Mouse (Mus musculus) midbrain, embryonic 12.5 days (tissue): Measurements from ENCODE around the gene Gm8251. TPM values are rescaled to one million over a fixed set of nuclear protein-coding genes. Genes with fewer than 3 reads are reported as not detected.
"Not testable (repeated sequence)": the region's sequence is repeated elsewhere in the genome, so short reads cannot be mapped to it uniquely, and the experiment has no call there.

Experiments
- ATAC-seq: fragments of 200-750 bp; cut with Nextera tagmentation; 2 replicates; pipeline ENCODE4 v1.8.0; 2017; ENCODE audit warnings: low read depth, moderate TSS enrichment, moderate library complexity; ENCODE audit not compliant: low FRiP score
- H3K27ac ChIP-seq: fragments of 300-500 bp; sonication (generic); replicated peaks from 2 replicates; pipeline ENCODE4 v1.5.1; 2016; ENCODE audit warnings: mild to moderate bottlenecking
- H3K27me3 ChIP-seq: fragments of 300-500 bp; sonication (generic); 2 replicates; pipeline ENCODE4 v1.6.1; 2016; ENCODE audit warnings: mild to moderate bottlenecking
- H3K36me3 ChIP-seq: fragments of 300-500 bp; sonication (generic); 2 replicates; pipeline ENCODE4 v1.6.1; 2016
- H3K4me1 ChIP-seq: fragments of 300-500 bp; sonication (generic); 2 replicates; pipeline ENCODE4 v1.6.1; 2016
- H3K4me2 ChIP-seq: fragments of 300-500 bp; sonication (generic); replicated peaks from 2 replicates; pipeline ENCODE4 v1.6.1; 2016; ENCODE audit warnings: mild to moderate bottlenecking, moderate library complexity
- H3K4me3 ChIP-seq: fragments of 300-500 bp; sonication (generic); 2 replicates; pipeline ENCODE4 v1.5.1; 2016; ENCODE audit warnings: mild to moderate bottlenecking
- H3K9ac ChIP-seq: fragments of 300-500 bp; sonication (generic); replicated peaks from 2 replicates; pipeline ENCODE4 v1.6.1; 2016; ENCODE audit warnings: mild to moderate bottlenecking, moderate library complexity
- H3K9me3 ChIP-seq: fragments of 300-500 bp; sonication (generic); 2 replicates; pipeline ENCODE4 v1.6.1; 2016; ENCODE audit warnings: mild to moderate bottlenecking
- WGBS: fragments of 180-500 bp; shearing (Covaris S2); methylation state at CpG from one replicate; pipeline ENCODE4 v1.1.7; 2016; 5-methylcytosine and 5-hydroxymethylcytosine counted together
- polyA plus RNA-seq: library from polyadenylated mRNA; unstranded; fragments of >200 nt; fragmentation: Nextera tagmentation; extraction: Ambion mirVana; gene quantifications from 2 replicates; pipeline ENCODE4 v1.2.1, GENCODE M21; 2016

The Gm8251 gene
- polyA plus RNA-seq = 0.14 and 0.24 TPM in 2 replicates

DNA sequence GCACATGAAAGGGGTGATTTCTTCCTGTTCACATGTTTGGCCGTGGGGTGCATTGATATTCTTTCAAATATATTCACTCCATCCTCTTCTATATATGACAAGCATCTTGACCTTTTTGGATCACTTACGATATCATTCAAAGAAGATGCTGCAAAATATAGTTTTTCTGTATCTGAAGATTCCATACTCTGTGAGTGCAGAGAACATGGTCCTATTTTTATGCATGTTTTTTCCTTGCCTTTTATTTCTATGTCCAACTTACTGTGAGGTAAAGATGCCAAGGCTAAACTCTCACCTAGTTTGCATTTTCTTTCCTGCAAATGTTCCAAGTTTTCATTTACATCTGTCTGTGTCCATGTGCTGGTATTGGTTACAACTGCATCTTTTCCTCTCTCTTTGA lies at the start of gene Gm8251:
TSS of gene Gm8251 (minus strand) at position 101 of the 400 bp plus-strand sequence.
- no peaks in the 10 kb centered on the region for H3K36me3 ChIP-seq
- 96% methylated on average over 2 of the region's 2 CpGs for WGBS
- no peaks in the 10 kb centered on the region for H3K4me1 ChIP-seq
- H3K27ac ChIP-seq = no peak within 1 kb of the TSS
- H3K27me3 ChIP-seq = no peaks in the 10 kb centered on the region
- H3K4me2 ChIP-seq = no peak within 1 kb of the TSS
- no peak for ATAC-seq
- H3K9ac ChIP-seq = no peak within 1 kb of the TSS
- no peak within 1 kb of the TSS for H3K4me3 ChIP-seq
- H3K9me3 ChIP-seq = no peaks in the 10 kb centered on the region

DNA sequence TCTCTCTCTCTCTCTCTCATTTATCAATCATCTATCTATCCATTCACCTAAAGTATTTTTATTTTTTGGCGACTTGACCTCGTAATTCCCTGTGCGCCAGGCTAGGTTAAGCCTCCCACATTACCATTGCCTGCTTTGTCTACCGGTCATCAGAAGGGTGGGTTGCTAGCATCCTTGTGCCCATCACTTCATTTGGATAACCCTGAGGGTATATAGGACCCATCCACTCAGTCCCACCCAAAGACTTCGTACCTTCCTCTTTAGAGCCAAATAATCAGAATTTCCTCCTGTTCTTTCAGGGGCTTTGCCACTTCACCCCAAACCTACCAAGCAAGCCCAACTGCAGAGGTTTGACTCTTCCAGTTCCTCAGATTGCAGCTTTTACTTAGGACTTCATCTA lies 41.2 kb upstream of the Gm8251 start:
- ATAC-seq = no peak
- Histone ChIP-seq H3K27me3 (no peaks in the 10 kb centered on the region), H3K36me3 (peaks cover 22% of the 10 kb centered on the region), H3K9ac (peak overlapping the region; percentile 41), H3K4me3 (peak overlapping the region; percentile 80), H3K9me3 (no peaks in the 10 kb centered on the region), H3K4me2 (peak overlapping the region; percentile 64), H3K4me1 (peaks cover 9% of the 10 kb centered on the region), H3K27ac (no peak overlapping the region)
- WGBS = 12% methylated on average over 5 of the region's 5 CpGs

DNA sequence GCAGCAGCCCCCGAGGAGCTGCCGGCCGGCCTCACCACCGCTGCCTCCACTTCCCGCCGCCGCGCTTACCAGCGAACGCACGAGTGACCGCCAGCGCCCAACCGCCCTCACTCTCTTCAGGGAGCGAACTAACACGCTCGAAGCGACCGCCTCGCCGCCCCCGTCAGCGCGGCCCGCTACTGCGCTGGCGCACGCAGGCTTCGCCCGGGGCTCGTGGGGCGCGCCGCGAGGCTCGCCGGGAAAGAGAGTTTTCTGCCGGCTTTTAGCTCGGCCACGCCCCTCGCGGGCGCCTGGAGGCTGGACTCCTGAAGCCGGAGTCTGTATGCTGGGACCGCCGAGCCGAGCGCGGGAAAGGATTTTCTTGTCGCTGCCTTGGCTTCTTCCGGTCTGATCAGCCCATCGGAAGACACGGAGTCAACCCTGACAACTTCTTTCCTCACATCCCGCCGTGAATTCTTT lies 40.6 kb upstream of the Gm8251 start, which contains the start of gene Tex30:
TSS of gene Tex30 (minus strand) at position 183 of the 459 bp plus-strand sequence.
- H3K4me1 ChIP-seq = peaks cover 9% of the 10 kb centered on the region

DNA sequence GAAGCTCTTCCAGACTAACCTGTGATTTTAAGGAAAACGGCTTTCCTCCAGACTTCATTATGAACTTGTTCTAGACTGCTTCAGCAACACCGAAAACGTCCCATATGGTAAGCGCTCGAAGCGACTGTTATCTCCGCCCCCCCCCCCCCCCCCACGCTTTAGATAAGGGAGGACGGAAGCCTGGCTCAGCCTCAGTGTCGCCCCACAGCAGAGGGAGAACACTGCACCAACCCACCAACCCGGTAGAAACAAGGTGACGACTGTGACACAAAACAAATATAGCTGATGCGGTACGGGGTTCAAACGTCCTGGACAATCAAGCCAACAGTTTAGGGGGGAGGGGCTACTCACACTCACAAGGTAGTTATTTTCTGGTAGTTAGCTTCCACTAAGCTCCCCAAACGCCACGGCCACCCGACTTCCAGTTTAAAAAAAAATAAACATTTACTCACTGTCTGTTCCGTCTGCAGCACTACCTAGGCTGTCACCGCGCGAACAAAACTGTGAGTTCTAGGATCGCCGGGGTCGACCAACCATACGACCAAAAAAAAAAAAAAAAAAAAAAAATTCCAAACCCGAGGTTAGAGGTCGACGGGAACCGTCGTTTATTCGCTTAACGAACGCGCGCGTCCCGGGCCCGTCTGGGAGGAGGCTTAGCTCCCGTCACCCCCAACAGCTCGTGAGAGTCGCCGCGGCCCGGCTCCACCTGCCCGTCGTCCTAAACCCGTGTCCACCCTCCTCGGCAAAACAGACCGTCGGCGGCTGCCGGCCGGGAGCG lies 39.9 kb upstream of the Gm8251 start:
- H3K9me3 ChIP-seq = no peaks in the 10 kb centered on the region
- peak overlapping the region; percentile 92 for H3K27ac ChIP-seq
- H3K4me1 ChIP-seq = peaks cover 9% of the 10 kb centered on the region
- ATAC-seq = peak; percentile 88
- peak overlapping the region; percentile 80 for H3K4me3 ChIP-seq
- peaks cover 25% of the 10 kb centered on the region; the same call in 1 of the 2 replicates for H3K36me3 ChIP-seq
- H3K4me2 ChIP-seq = peak overlapping the region; percentile 64
- peak overlapping the region; percentile 71 for H3K9ac ChIP-seq
- H3K27me3 ChIP-seq = no peaks in the 10 kb centered on the region
- WGBS = under 1% methylated on average over 48 of the region's 55 CpGs

More for the DNA sequence above, 40.6 kb upstream of the Gm8251 start, which contains the start of gene Tex30:
- H3K9ac ChIP-seq = peak within 1 kb of the TSS; percentile 71
- H3K36me3 ChIP-seq = peaks cover 24% of the 10 kb centered on the region; the same call in 1 of the 2 replicates
- H3K27me3 ChIP-seq = no peaks in the 10 kb centered on the region
- peak within 1 kb of the TSS; percentile 64 for H3K4me2 ChIP-seq
- no peaks in the 10 kb centered on the region for H3K9me3 ChIP-seq
- ATAC-seq = peak; percentile 98
- peak within 1 kb of the TSS; percentile 92 for H3K27ac ChIP-seq
- peak within 1 kb of the TSS; percentile 80 for H3K4me3 ChIP-seq
- WGBS = under 1% methylated on average over 55 of the region's 55 CpGs

DNA sequence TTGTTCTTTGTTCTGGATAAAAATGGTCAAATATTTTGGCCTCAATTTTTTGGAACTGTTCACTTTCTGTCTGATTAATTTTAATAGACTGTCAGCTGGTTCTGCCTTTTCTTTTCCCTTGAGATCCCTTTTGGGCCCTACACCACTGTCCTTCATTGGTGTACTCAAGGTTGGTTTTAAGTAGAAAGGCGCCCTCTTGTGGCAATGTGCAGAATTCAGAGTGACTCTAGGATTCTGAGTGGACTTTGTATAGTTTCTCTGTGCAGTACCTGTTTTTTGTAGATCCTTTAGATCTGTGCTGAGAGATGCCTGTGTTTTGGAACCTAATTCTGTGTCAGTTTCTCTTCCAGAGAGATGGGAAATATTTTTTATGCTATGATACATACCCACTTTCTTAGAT lies 2.9 kb upstream of the Gm8251 start:
- Histone ChIP-seq H3K4me3 (no peak overlapping the region), H3K9ac (no peak overlapping the region), H3K27ac (no peak overlapping the region), H3K4me2 (no peak overlapping the region), H3K9me3 (no peaks in the 10 kb centered on the region), H3K4me1 (no peaks in the 10 kb centered on the region), H3K27me3 (no peaks in the 10 kb centered on the region), H3K36me3 (no peaks in the 10 kb centered on the region)
- 0% methylated on average over 1 of the region's 1 CpGs for WGBS
- ATAC-seq = no peak

DNA sequence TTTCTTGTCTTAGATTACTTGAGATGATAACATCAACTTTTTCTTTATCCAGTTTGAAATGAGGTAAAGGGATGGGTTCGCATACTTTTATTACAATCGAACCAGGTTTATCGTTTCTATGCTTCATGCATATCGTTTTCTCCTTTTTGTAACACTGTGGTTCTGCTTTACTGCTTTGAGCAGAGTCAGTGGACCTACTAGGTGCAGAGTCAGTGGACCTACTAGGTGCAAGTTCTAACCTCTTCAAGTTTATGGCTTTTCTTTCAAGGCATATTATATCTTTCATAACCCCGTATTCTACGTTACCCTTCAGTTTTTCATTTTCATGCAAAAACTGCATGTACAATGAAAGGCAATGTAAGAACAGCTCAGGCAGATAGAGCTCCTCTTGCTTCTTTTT lies 1.7 kb upstream of the Gm8251 start:
- H3K4me3 ChIP-seq = no peak overlapping the region
- H3K27ac ChIP-seq = no peak overlapping the region
- no peaks in the 10 kb centered on the region for H3K9me3 ChIP-seq
- H3K9ac ChIP-seq = no peak overlapping the region
- no peaks in the 10 kb centered on the region for H3K36me3 ChIP-seq
- H3K4me2 ChIP-seq = no peak overlapping the region
- no peaks in the 10 kb centered on the region for H3K4me1 ChIP-seq
- WGBS = 98% methylated on average over 6 of the region's 6 CpGs
- no peak for ATAC-seq
- H3K27me3 ChIP-seq = no peaks in the 10 kb centered on the region

GRCm38 (mm10) chr1:44057805-44058204 lies 3.9 kb downstream of the Gm8251 start:
- Histone ChIP-seq H3K36me3 (no peaks in the 10 kb centered on the region), H3K9me3 (no peaks in the 10 kb centered on the region), H3K27ac (no peak overlapping the region), H3K4me3 (no peak overlapping the region), H3K4me2 (no peak overlapping the region), H3K4me1 (no peaks in the 10 kb centered on the region), H3K9ac (no peak overlapping the region), H3K27me3 (no peaks in the 10 kb centered on the region)
- ATAC-seq = no peak
- 86% methylated on average over 3 of the region's 3 CpGs for WGBS

DNA sequence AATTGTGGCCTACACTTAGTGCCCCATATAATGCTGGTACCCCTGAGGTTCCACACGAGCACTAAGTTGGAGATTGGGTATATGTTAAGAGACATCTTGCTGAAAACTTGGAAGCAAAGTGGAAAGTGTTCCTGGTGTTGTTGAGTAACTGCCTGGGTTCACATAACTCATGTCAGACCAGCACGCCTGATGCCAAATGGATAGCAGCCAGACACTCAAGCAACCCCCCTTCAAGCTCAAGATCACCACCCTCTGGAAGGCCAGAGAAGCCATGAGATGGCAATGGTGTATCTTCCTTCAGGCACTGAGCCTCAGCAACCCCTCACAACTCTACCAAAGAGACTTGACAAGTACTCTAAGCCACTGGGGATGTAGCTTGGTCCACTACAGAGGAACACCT lies 15.2 kb downstream of the Gm8251 start:
- Histone ChIP-seq H3K27me3 (no peaks in the 10 kb centered on the region), H3K4me1 (0 out of 2 replicates have a peak, but pooled peaks cover 5% of the 10 kb centered on the region), H3K4me3 (no peak overlapping the region), H3K27ac (no peak overlapping the region), H3K4me2 (no peak overlapping the region), H3K9ac (no peak overlapping the region), H3K9me3 (no peaks in the 10 kb centered on the region), H3K36me3 (no peaks in the 10 kb centered on the region)
- 89% methylated on average over 2 of the region's 2 CpGs for WGBS
- ATAC-seq = no peak

DNA sequence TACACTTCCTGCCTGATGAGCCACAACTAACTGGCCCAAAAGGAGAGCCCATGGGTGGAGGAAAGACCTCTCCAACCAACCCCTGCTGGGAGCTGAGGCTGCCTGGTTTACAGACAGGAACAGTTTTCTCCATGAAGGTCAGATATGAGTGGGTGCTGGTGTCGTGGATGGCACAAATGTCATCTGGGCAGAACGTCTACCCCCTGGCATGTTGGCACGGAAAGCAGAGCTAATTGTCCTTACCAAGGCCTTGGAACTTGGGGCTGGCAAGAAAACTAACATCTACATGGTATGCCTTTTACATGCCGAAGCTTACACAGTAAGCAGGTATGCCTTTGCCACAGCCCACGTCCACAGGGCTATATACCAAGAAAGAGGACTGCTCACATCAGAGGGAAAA lies 16.0 kb downstream of the Gm8251 start:
- H3K4me3 ChIP-seq, ATAC-seq: not testable (repeated sequence)
- 90% methylated on average over 5 of the region's 5 CpGs for WGBS

DNA sequence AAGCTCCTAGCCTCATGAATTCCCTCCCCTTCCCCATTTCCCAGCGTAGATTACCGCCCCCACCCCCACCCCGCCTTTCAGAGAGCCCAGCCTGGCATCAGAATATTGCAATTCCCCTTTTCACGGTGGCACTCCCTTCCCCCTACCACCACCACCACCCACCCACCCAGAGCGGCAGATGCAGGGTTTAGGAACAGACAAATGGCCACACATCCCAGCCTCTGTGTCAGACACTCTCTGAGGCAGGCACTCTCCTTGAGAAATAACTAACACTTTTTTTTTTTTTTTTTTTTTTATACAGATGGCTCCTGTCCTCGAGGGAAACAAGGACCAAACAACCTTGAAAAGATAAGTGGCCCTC lies 19.2 kb downstream of the Gm8251 start:
- 1% methylated on average over 6 of the region's 6 CpGs for WGBS
- no peak overlapping the region for H3K27ac ChIP-seq

More for the DNA sequence above, 16.0 kb downstream of the Gm8251 start:
- not testable (repeated sequence) for H3K27ac ChIP-seq, H3K9ac ChIP-seq, H3K4me2 ChIP-seq, H3K36me3 ChIP-seq, H3K27me3 ChIP-seq, H3K9me3 ChIP-seq, H3K4me1 ChIP-seq

GRCm38 (mm10) chr1:44041797-44042554 lies 19.8 kb downstream of the Gm8251 start:
- Histone ChIP-seq H3K9me3 (no peaks in the 10 kb centered on the region), H3K4me3 (peak overlapping the region; percentile 45), H3K27me3 (no peaks in the 10 kb centered on the region), H3K9ac (peak overlapping the region; percentile 53), H3K27ac (no peak overlapping the region), H3K4me1 (0 out of 2 replicates have a peak, but pooled peaks cover 5% of the 10 kb centered on the region), H3K36me3 (no peaks in the 10 kb centered on the region), H3K4me2 (peak overlapping the region; percentile 69)
- 3% methylated on average over 17 of the region's 17 CpGs for whole genome bisulfite sequencing
- peak; percentile 79 for ATAC-seq

More for the DNA sequence above, 19.2 kb downstream of the Gm8251 start:
- Histone ChIP-seq H3K9ac (peak overlapping the region; percentile 53), H3K4me1 (0 out of 2 replicates have a peak, but pooled peaks cover 5% of the 10 kb centered on the region), H3K9me3 (no peaks in the 10 kb centered on the region), H3K4me2 (peak overlapping the region; percentile 69), H3K36me3 (no peaks in the 10 kb centered on the region), H3K4me3 (peak overlapping the region; percentile 45), H3K27me3 (no peaks in the 10 kb centered on the region)
- peak; percentile 75 for ATAC-seq

GRCm38 (mm10) chr1:44032948-44033347 lies 28.8 kb downstream of the Gm8251 start:
- no peak overlapping the region for H3K9ac ChIP-seq
- H3K9me3 ChIP-seq = no peaks in the 10 kb centered on the region
- H3K4me3 ChIP-seq = no peak overlapping the region
- no peaks in the 10 kb centered on the region for H3K27me3 ChIP-seq
- H3K36me3 ChIP-seq = no peaks in the 10 kb centered on the region
- no peak overlapping the region for H3K4me2 ChIP-seq
- 90% methylated on average over 5 of the region's 5 CpGs for WGBS
- ATAC-seq = no peak
- H3K4me1 ChIP-seq = no peaks in the 10 kb centered on the region
- no peak overlapping the region for H3K27ac ChIP-seq
